Mouse (Mus musculus) E14TG2a.4 (cell line): Measurements from ENCODE around the gene Trpm5.

Experiments
- CTCF ChIP-seq: conservative IDR thresholded peaks from 2 replicates; pipeline ENCODE4 v1.5.1; 2014; ENCODE audit warnings: low read length
- NANOG ChIP-seq: IDR thresholded peaks from 2 replicates; pipeline ENCODE4 v1.6.1; 2014; ENCODE audit warnings: borderline replicate concordance, low read length, mixed read lengths
- POU5F1 ChIP-seq: IDR thresholded peaks from 2 replicates; pipeline ENCODE4 v1.6.1; 2014; ENCODE audit warnings: low read length, borderline replicate concordance

GRCm38 (mm10) chr7:143024293-143024692, 70.1 kb downstream of the Trpm5 start:
- TF ChIP-seq CTCF (no peak), NANOG (no peak), POU5F1 (no peak)
